Mouse (Mus musculus) embryonic stem cell, embryonic (primary cell): ENCODE data around the gene Npas4.

Experiments used
- CTCF ChIA-PET, 4 experiments: fragments of 300-600 bp in 2 of 4; fragments of 350-600 bp in 2 of 4; sonication (Branson Sonifier 250); formaldehyde crosslinking; loops; one replicate each; lab custom pipeline; 2022; ENCODE audit warnings: inconsistent platforms in 2 of 4; lab: Charles Lee
- POLR2A ChIA-PET, 4 experiments: fragments of 300-600 bp in 2 of 4; fragments of 350-600 bp in 2 of 4; sonication (Branson Sonifier 250); formaldehyde crosslinking; loops; one replicate each; lab custom pipeline; 2022; ENCODE audit warnings: antibody characterized with exemption in 4 of 4, inconsistent platforms in 1 of 4; lab: Charles Lee

Npas4 gene

GRCm38 (mm10) chr19:5014961-5015398 is 24.9 kb upstream of the Npas4 start:
- POLR2A ChIA-PET = interaction anchor here in 3 of 4 experiments (0.6 to 2.1 kb wide), 9 partner anchors 9 to 57 kb away, joined by 3 to 10 read pairs (median 3); partner anchors contain the start of genes Slc29a2 (in 3 of the 3), AC124502.3 (in 1 of the 3), B4gat1 (in 1 of the 3) and Rin1 (in 1 of the 3)
- CTCF ChIA-PET = interaction anchor here (0.6 to 4.8 kb wide), 42 partner anchors 9 to 581 kb away, joined by 3 to 63 read pairs (median 4); partner anchors contain the start of genes AC124502.3 (in 3 of the 4), B4gat1 (in 3 of the 4), Rin1 (in 3 of the 4) and Slc29a2 (in 1 of the 4)

- POLR2A ChIA-PET = interaction anchor here in 2 of 4 experiments (0.5 to 2.9 kb wide), 19 partner anchors 11 to 1172 kb away, joined by 3 to 21 read pairs (median 4); partner anchors contain the start of genes Slc29a2 (in 2 of the 2), AC124502.3 (in 1 of the 2), B4gat1 (in 1 of the 2) and Brms1 (in 1 of the 2)
- CTCF ChIA-PET = interaction anchor here (0.5 to 2.8 kb wide), 19 partner anchors 10 to 918 kb away, joined by 3 to 21 read pairs (median 4); partner anchors contain the start of genes Slc29a2 (in 2 of the 4), AC124502.3 (in 1 of the 4), B4gat1 (in 1 of the 4) and Npas4 (in 1 of the 4)
These were observed 23.0 kb upstream of the Npas4 start for GRCm38 (mm10) chr19:5013138-5013537.

- ChIA-PET CTCF (interaction anchor here in 3 of 4 experiments (0.6 to 2.1 kb wide), 7 partner anchors 10 to 146 kb away, joined by 3 to 7 read pairs (median 3); partner anchors contain the start of gene Yif1a (in 1 of the 3)), POLR2A (interaction anchor here in 3 of 4 experiments (0.6 to 2.2 kb wide), 4 partner anchors 15 to 813 kb away, joined by 3 to 5 read pairs (median 4); partner anchors contain the start of gene Npas4 (in 1 of the 3))
These were observed 14.8 kb upstream of the Npas4 start for GRCm38 (mm10) chr19:5004925-5005324.

DNA sequence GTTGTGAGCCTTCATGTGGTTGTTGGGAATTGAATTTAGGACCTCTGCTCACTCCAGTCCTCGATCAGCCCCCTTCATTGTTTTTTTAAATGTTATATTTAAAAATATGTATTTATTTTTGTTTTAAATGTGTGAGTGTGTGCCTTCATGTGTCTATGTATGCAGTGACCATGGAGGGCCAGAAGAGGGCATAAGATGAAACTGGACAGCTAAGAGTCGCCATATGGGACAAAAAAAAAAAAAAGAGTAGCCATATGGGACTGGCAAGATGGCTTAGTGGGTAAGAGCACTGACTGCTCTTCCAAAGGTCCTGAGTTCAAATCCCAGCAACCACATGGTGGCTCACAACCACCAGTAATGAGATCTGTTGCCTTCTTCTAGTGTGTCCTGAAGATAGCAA is 13.5 kb upstream of the Npas4 start:
- POLR2A ChIA-PET = interaction anchor here (0.6 kb wide), 5 partner anchors 11 to 1432 kb away, joined by 3 read pairs; partner anchors contain the start of gene Kmt5b (in 1 of the 4)
- CTCF ChIA-PET = interaction anchor here (0.6 to 2.1 kb wide), 12 partner anchors 9 to 712 kb away, joined by 3 to 9 read pairs (median 4); partner anchors contain the start of genes Dpp3 (in 1 of the 4), Pacs1 (in 1 of the 4) and Slc29a2 (in 1 of the 4)

- CTCF ChIA-PET = interaction anchor here (0.6 to 2.8 kb wide), 27 partner anchors 9 to 562 kb away, joined by 3 to 12 read pairs (median 4); partner anchors contain the start of genes Ccdc87 (in 1 of the 4) and Ccs (in 1 of the 4)
- POLR2A ChIA-PET = interaction anchor here (0.6 to 2.0 kb wide), 9 partner anchors 11 to 386 kb away, joined by 3 to 5 read pairs (median 4); partner anchors contain the start of gene Slc29a2 (in 1 of the 4)
These were observed 11.7 kb upstream of the Npas4 start for GRCm38 (mm10) chr19:5001666-5002406.

GRCm38 (mm10) chr19:4999445-5000140 is 9.5 kb upstream of the Npas4 start:
- CTCF ChIA-PET = interaction anchor here in 3 of 4 experiments (0.6 to 2.8 kb wide), 6 partner anchors 10 to 310 kb away, joined by 3 to 10 read pairs (median 4); no protein-coding TSS in a partner anchor

GRCm38 (mm10) chr19:4994043-4994442 is 3.9 kb upstream of the Npas4 start:
- ChIA-PET POLR2A (no interaction called here), CTCF (interaction anchor here in 1 of 4 experiments (2.5 kb wide), 1 partner anchor 12 kb away, joined by 9 read pairs; no protein-coding TSS in a partner anchor)

More at GRCm38 (mm10) chr19:4999445-5000140, 9.5 kb upstream of the Npas4 start:
- POLR2A ChIA-PET = interaction anchor here in 1 of 4 experiments (0.7 to 1.1 kb wide), 4 partner anchors 9 to 37 kb away, joined by 3 to 4 read pairs (median 3); no protein-coding TSS in a partner anchor

DNA sequence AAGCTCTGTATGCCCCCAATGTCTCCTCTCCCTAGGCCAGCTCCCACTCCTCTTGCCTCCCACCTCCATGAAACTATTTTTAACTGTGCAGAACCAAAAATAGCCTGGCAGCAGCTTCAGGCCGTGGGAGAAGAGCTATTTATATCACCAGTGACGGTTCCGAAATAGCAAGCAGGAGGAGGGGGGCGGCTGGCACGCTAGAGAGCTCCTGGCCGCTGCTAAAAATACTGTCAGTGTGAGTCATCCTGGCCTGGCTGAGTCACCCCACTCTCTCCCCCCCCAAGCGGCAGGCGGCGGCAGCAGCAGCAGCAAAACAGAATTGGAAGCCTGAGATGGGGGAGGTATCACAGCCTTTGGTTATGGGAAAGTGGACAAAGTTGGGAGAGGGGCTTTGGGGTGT is 2.8 kb upstream of the Npas4 start:
- POLR2A ChIA-PET = interaction anchor here in 3 of 4 experiments (0.5 to 1.0 kb wide), 12 partner anchors 10 to 500 kb away, joined by 3 to 4 read pairs (median 3); partner anchors contain the start of genes AC124502.3 (in 1 of the 3) and B4gat1 (in 1 of the 3)
- CTCF ChIA-PET = interaction anchor here (0.6 to 2.5 kb wide), 8 partner anchors 9 to 993 kb away, joined by 3 to 12 read pairs (median 4); partner anchors contain the start of genes Gm49405 (in 1 of the 4) and Nudt8 (in 1 of the 4)

DNA sequence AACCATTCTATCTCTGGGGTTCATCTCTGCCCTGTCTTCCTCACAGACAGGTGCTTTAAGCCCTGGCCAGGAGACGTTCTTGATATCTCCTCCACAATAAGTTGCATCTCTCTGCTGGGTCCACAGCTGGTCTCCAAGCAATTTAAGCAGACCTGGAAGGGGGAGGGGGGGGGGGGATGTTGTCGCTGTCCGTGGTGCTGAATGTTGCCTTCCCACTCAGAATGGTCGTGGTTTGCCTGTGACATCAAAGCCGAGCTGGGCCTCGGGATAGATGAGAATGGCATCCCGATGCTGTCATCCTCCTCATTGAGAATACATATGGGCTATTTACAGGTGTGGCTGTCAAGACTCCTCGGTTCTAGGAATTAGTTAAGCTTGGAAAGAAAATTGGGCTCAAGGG is 2.3 kb upstream of the Npas4 start:
- POLR2A ChIA-PET = interaction anchor here in 3 of 4 experiments (0.6 to 1.0 kb wide), 13 partner anchors 11 to 501 kb away, joined by 3 to 4 read pairs (median 3); partner anchors contain the start of genes AC124502.3 (in 1 of the 3) and B4gat1 (in 1 of the 3)
- CTCF ChIA-PET = interaction anchor here (0.6 to 2.5 kb wide), 8 partner anchors 9 to 992 kb away, joined by 3 to 12 read pairs (median 4); partner anchors contain the start of genes Gm49405 (in 1 of the 4) and Nudt8 (in 1 of the 4)

DNA sequence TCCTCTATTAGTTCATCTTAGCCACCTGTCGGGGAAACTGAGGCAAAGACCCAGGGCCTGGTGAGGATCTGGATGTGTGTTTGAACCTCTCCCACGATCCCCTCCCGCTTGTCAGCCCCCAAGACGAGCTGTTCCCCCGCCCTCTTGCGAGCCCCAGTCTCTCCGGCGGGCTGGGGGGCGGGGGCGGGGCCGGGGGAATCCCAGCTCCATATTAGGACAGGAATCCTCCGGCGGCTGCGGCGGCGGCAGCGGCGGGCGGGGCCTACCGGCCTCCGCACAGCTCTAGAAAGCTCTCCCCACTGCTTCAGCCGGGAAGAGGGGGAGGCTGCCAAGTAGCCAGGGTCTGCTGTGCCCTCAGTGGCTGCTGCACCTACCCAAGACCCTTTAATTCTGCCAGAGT is 600 bp upstream of the Npas4 start:
- CTCF ChIA-PET = interaction anchor here in 3 of 4 experiments (0.6 to 1.5 kb wide), 5 partner anchors 9 to 427 kb away, joined by 3 to 8 read pairs (median 4); no protein-coding TSS in a partner anchor

GRCm38 (mm10) chr19:4989434-4990255 is 471 bp downstream of the Npas4 start:
- POLR2A ChIA-PET = interaction anchor here (0.7 to 1.6 kb wide), 31 partner anchors 8 to 364 kb away, joined by 3 to 6 read pairs (median 3); partner anchors contain the start of genes Mrpl11 (in 2 of the 4), Yif1a (in 2 of the 4), AC124502.3 (in 1 of the 4) and B4gat1 (in 1 of the 4)
- CTCF ChIA-PET = interaction anchor here (0.6 to 2.1 kb wide), 18 partner anchors 8 to 706 kb away, joined by 3 to 8 read pairs (median 4); partner anchors contain the start of genes Ankrd13d (in 1 of the 4) and Yif1a (in 1 of the 4)

More for the DNA sequence above, 600 bp upstream of the Npas4 start:
- POLR2A ChIA-PET = interaction anchor here in 2 of 4 experiments (1.0 to 1.6 kb wide), 3 partner anchors 8 to 80 kb away, joined by 3 read pairs; no protein-coding TSS in a partner anchor

DNA sequence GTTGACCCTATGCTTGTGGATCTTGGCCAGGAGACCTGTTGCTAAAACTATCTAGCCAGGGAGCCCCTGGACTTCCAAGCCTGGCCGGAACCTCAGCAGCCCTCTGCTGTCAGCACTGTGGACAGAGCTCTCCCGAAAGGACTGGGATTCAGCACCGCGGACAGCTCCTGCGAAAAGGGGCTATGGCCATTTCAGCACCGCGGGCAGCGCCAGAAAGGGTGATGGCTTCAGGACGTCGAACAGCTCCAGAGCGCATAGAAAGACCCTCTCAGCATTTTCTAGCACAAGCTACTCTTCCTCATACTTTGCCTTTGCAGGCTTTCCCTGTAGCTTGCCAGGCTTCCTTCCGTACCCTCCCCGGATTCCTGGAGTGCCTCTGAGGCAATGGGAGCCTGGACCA is 1.1 kb downstream of the Npas4 start:
- POLR2A ChIA-PET = interaction anchor here (0.6 to 1.5 kb wide), 28 partner anchors 9 to 474 kb away, joined by 3 to 6 read pairs (median 3); partner anchors contain the start of genes Mrpl11 (in 2 of the 4), Yif1a (in 2 of the 4), AC124502.3 (in 1 of the 4) and B4gat1 (in 1 of the 4)

GRCm38 (mm10) chr19:4981767-4982166 is 8.3 kb downstream of the Npas4 start:
- CTCF ChIA-PET = interaction anchor here (0.5 to 4.5 kb wide), 82 partner anchors 7 to 484 kb away, joined by 3 to 22 read pairs (median 4); partner anchors contain the start of genes Npas4 (in 2 of the 4), 2010003K11Rik (in 1 of the 4), AC124502.3 (in 1 of the 4) and B4gat1 (in 1 of the 4)
- POLR2A ChIA-PET = interaction anchor here (0.5 to 1.5 kb wide), 8 partner anchors 18 to 356 kb away, joined by 3 to 7 read pairs (median 4); no protein-coding TSS in a partner anchor

More for the DNA sequence above, 1.1 kb downstream of the Npas4 start:
- CTCF ChIA-PET = interaction anchor here (0.6 to 2.1 kb wide), 16 partner anchors 8 to 706 kb away, joined by 3 to 8 read pairs (median 3); partner anchors contain the start of genes Ankrd13d (in 1 of the 4) and Yif1a (in 1 of the 4)

- ChIA-PET CTCF (interaction anchor here (0.6 to 3.8 kb wide), 43 partner anchors 8 to 512 kb away, joined by 3 to 22 read pairs (median 3); partner anchors contain the start of genes Dpp3 (in 2 of the 4), AC124502.3 (in 1 of the 4), B4gat1 (in 1 of the 4) and Ctsf (in 1 of the 4)), POLR2A (interaction anchor here in 3 of 4 experiments (0.5 to 3.4 kb wide), 8 partner anchors 22 to 352 kb away, joined by 3 to 15 read pairs (median 4); partner anchors contain the start of gene Rbm4b (in 2 of the 3))
These were observed 21.9 kb downstream of the Npas4 start for GRCm38 (mm10) chr19:4968236-4968635.
